Mouse (Mus musculus) ES-E14 (cell line): ENCODE measurements at regions not wholly inside any gene's neighbourhood (a gene's known extent, or its start where the extent isn't known, plus 50 kb on each side); places are given as distances from the start of the nearest gene placed in this dataset.

ENCODE experiments used
- ZC3H11A ChIP-seq: IDR thresholded peaks from 2 replicates; pipeline ENCODE4 v1.6.1; 2012; ENCODE audit warnings: low read depth, mild to moderate bottlenecking, inconsistent platforms, low read length, borderline replicate concordance
- ZNF384 ChIP-seq: IDR thresholded peaks from 2 replicates; pipeline ENCODE4 v1.6.1; 2012; ENCODE audit warnings: low read depth, low read length, inconsistent platforms

DNA sequence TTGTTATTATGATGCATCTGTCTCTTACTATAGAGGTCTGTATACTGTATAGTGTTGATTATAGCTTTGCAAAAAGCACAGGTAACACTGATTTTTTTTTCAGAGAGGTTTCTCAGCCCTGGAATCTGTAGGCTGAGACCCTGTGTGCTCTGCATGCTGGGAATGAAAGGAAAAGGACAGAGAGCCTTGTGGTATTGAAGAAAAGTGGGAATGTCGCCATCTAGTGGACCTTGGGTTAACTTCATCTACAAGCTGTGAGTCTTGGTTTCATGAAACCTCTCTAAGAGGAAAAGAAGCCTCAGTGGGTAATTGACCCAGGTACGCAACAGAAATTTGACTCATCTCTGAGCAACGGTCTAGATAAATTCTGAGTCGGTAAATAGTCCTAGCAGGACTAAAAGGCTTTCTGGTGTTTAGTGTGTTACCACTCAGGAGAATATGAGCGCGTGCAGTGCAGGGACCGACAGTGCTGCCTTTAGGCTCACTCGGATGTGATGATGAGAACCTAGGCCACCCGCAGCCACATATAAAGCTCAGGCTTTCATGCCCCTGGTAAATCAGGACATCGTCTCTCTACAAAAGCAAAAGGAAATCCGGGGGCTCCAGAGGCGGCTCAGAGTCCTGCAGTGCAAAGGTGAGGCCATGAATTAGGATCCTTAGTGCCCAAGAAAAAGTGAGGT lies 75.9 kb upstream of the Nmur2 start:
- TF ChIP-seq ZC3H11A = no peak
- no peak for TF ChIP-seq ZNF384
